In genomic region chr2:170193850-170194249, GRCm38 (mm10) we compare ENCODE assay signal across 10 mouse cellular contexts. TPM values are rescaled to one million over a fixed set of nuclear protein-coding genes. Genes with fewer than 3 reads are reported as not detected.
DNase-seq lines count a peak whose midpoint lies in the region; ATAC-seq and TF ChIP-seq lines count a peak whose summit lies in the region.
"Had no signal": no experiment of that assay in that cellular context is flagged by ENCODE, and none has a peak within 500 bp of the region (broad histone marks: within the 10 kb centered on the region; RNA-seq: fewer than 3 reads in every experiment).

No protein-coding gene starts in this region.

- H3K36me3 ChIP-seq in kidney, embryonic 16.5 days (ENCODE audit: insufficient read depth, low read length) = no peaks in the 10 kb centered on the region
- H3K36me3 ChIP-seq in embryonic facial prominence, embryonic 10.5 days (replicated peaks) = no peaks in the 10 kb centered on the region
- H3K36me3 ChIP-seq in hindbrain, embryonic 15.5 days = no peaks in the 10 kb centered on the region
- H3K36me3 ChIP-seq in neural tube, embryonic 12.5 days = no peaks in the 10 kb centered on the region

- no peaks in the 10 kb centered on the region for H3K27me3 ChIP-seq in kidney, embryonic 16.5 days (ENCODE audit: insufficient read depth, low read length)
- H3K27me3 ChIP-seq in embryonic facial prominence, embryonic 10.5 days (replicated peaks; ENCODE audit: low read depth, poor library complexity, severe bottlenecking) = no peaks in the 10 kb centered on the region
- no peaks in the 10 kb centered on the region for H3K27me3 ChIP-seq in hindbrain, embryonic 15.5 days
- no peaks in the 10 kb centered on the region for H3K27me3 ChIP-seq in neural tube, embryonic 12.5 days (replicated peaks)
- H3K27me3 ChIP-seq in cerebellum, adult 2 months (ENCODE audit: control insufficient read depth, insufficient read depth, low read length) = no peaks in the 10 kb centered on the region
- H3K27me3 ChIP-seq: Patski had no signal

- WGBS in kidney, embryonic 16.5 days = 33% methylated on average over 6 of the region's 6 CpGs
- WGBS in embryonic facial prominence, embryonic 10.5 days = 34% methylated on average over 6 of the region's 6 CpGs
- WGBS in hindbrain, embryonic 15.5 days = 18% methylated on average over 6 of the region's 6 CpGs
- WGBS in neural tube, embryonic 12.5 days = 26% methylated on average over 6 of the region's 6 CpGs
- WGBS in cerebellum, adult 2 months = 57% methylated on average over 6 of the region's 6 CpGs

- no peak for DNase-seq in kidney, adult 11 months
- DNase-seq in embryonic facial prominence, embryonic 10.5 days (ENCODE audit: low spot score) = no peak
- DNase-seq in yolk sac, embryonic 10.5 days (ENCODE audit: low spot score) = no peak
- no peak for DNase-seq in cerebellum, adult 11 months
- no peak for DNase-seq in cerebellum, adult 2 months
- DNase-seq: cerebellum, postnatal 14 days had no signal

- no peak for TF ChIP-seq CTCF in cerebellum, adult 2 months (IDR thresholded peaks at IDR 0.05; ENCODE audit: borderline replicate concordance, insufficient read depth, low read depth, low read length)

- no peak overlapping the region for H3K27ac ChIP-seq in kidney, embryonic 16.5 days (ENCODE audit: low read length)
- H3K27ac ChIP-seq in embryonic facial prominence, embryonic 10.5 days (replicated peaks) = peak overlapping the region; percentile 75
- H3K27ac ChIP-seq in hindbrain, embryonic 15.5 days (replicated peaks) = peak overlapping the region; percentile 71
- no peak overlapping the region for H3K27ac ChIP-seq in neural tube, embryonic 12.5 days
- no peak overlapping the region for H3K27ac ChIP-seq in cerebellum, adult 2 months (ENCODE audit: insufficient read depth, low read length)

- TF ChIP-seq POLR2A in cerebellum, adult 2 months (IDR thresholded peaks at IDR 0.05; ENCODE audit: borderline replicate concordance, insufficient read depth, low read length) = no peak

- peak overlapping the region; percentile 40 for H3K4me3 ChIP-seq in kidney, embryonic 16.5 days (ENCODE audit: low read length)
- H3K4me3 ChIP-seq in embryonic facial prominence, embryonic 10.5 days = peak overlapping the region; percentile 46
- peak overlapping the region; percentile 14; the same call in 1 of the 2 replicates for H3K4me3 ChIP-seq in hindbrain, embryonic 15.5 days
- no peak overlapping the region for H3K4me3 ChIP-seq in neural tube, embryonic 12.5 days
- no peak overlapping the region for H3K4me3 ChIP-seq in cerebellum, adult 2 months (replicated peaks; ENCODE audit: insufficient read depth, low read depth, low read length)

- 0 out of 2 replicates have a peak overlapping the region, but pooled peaks have one; percentile 65 for H3K9ac ChIP-seq in kidney, embryonic 16.5 days (replicated peaks; ENCODE audit: low read length)
- H3K9ac ChIP-seq in hindbrain, embryonic 15.5 days = 0 out of 2 replicates have a peak overlapping the region, but pooled peaks have one; percentile 6
- 0 out of 2 replicates have a peak overlapping the region, but pooled peaks have one; percentile 19 for H3K9ac ChIP-seq in neural tube, embryonic 12.5 days

- H3K4me2 ChIP-seq in kidney, embryonic 16.5 days (replicated peaks; ENCODE audit: low read depth, low read length) = peak overlapping the region; percentile 58
- peak overlapping the region; percentile 47 for H3K4me2 ChIP-seq in hindbrain, embryonic 15.5 days
- peak overlapping the region; percentile 54 for H3K4me2 ChIP-seq in neural tube, embryonic 12.5 days (replicated peaks)

- H3K9me3 ChIP-seq in kidney, embryonic 16.5 days (ENCODE audit: low read length) = no peaks in the 10 kb centered on the region
- H3K9me3 ChIP-seq in embryonic facial prominence, embryonic 10.5 days = no peaks in the 10 kb centered on the region
- no peaks in the 10 kb centered on the region for H3K9me3 ChIP-seq in hindbrain, embryonic 15.5 days
- H3K9me3 ChIP-seq in neural tube, embryonic 12.5 days = no peaks in the 10 kb centered on the region

- peaks cover 24% of the 10 kb centered on the region for H3K4me1 ChIP-seq in kidney, embryonic 16.5 days (ENCODE audit: insufficient read depth, low read length)
- H3K4me1 ChIP-seq in embryonic facial prominence, embryonic 10.5 days = peaks cover 26% of the 10 kb centered on the region
- H3K4me1 ChIP-seq in hindbrain, embryonic 15.5 days (replicated peaks) = peaks cover 16% of the 10 kb centered on the region
- peaks cover 6% of the 10 kb centered on the region; the same call in 1 of the 2 replicates for H3K4me1 ChIP-seq in neural tube, embryonic 12.5 days
- H3K4me1 ChIP-seq in cerebellum, adult 2 months (ENCODE audit: control insufficient read depth, insufficient read depth, low read length) = no peaks in the 10 kb centered on the region

- no peak for ATAC-seq in kidney, embryonic 16.5 days (ENCODE audit: low FRiP score, low TSS enrichment)
- ATAC-seq in hindbrain, embryonic 15.5 days (ENCODE audit: low FRiP score, low read depth) = no peak; the same call in 1 of the 2 replicates
- ATAC-seq in neural tube, embryonic 12.5 days (ENCODE audit: low FRiP score, low read depth) = 0 out of 2 replicates have a peak, but pooled peaks have one; percentile 10
- ATAC-seq: Patski had no signal

RNA-seq across cellular contexts. Expression of gene Zfp217, which starts 45.9 kb away (rescaled TPM):
- 4.4 and 5.1 TPM in 2 replicates for polyA plus RNA-seq in kidney, embryonic 16.5 days (2015; fragmentation: Nextera tagmentation; extraction: Ambion mirVana)
- 3.9 and 4.2 TPM in 2 replicates for polyA plus RNA-seq in embryonic facial prominence, embryonic 10.5 days (2016; fragmentation: Nextera tagmentation; extraction: Ambion mirVana)
- polyA plus RNA-seq in hindbrain, embryonic 15.5 days (2015; fragmentation: Nextera tagmentation; extraction: Ambion mirVana) = 1.7 and 1.9 TPM in 2 replicates
- polyA plus RNA-seq in neural tube, embryonic 12.5 days (2016; fragmentation: Nextera tagmentation; extraction: Ambion mirVana) = 2.3 and 2.5 TPM in 2 replicates
- polyA plus RNA-seq in cerebellum, adult 2 months (2012; rRNA removed) = 0.93 and 0.98 TPM in 2 replicates

Comparison
In these comparisons a context has a peak if more than half of its experiments do, and no peak if none do; other contexts are left out.
1. H3K27ac ChIP-seq: peak in embryonic facial prominence, embryonic 10.5 days (single experiment) and hindbrain, embryonic 15.5 days (single experiment); none in kidney, embryonic 16.5 days (single experiment), neural tube, embryonic 12.5 days (single experiment) and cerebellum, adult 2 months (single experiment).
2. H3K4me3 ChIP-seq: peak in kidney, embryonic 16.5 days (single experiment), embryonic facial prominence, embryonic 10.5 days (single experiment) and hindbrain, embryonic 15.5 days (single experiment); none in neural tube, embryonic 12.5 days (single experiment) and cerebellum, adult 2 months (single experiment).
3. H3K9ac ChIP-seq: peak in every context shown above with its lines; median percentile 65 in kidney, embryonic 16.5 days; 19 in neural tube, embryonic 12.5 days; 6 in hindbrain, embryonic 15.5 days.
4. Peak in every context shown above with its lines, with median percentiles within 50 percentile points of each other: H3K4me2 ChIP-seq.